Mouse (Mus musculus): ENCODE measurements around the gene Ado.

- TF ChIP-seq CTCF (IDR thresholded peaks at IDR 0.05; ENCODE audit: borderline replicate concordance, extremely low read depth, insufficient read depth, insufficient read length), result no peak
- no peak for TF ChIP-seq POLR2A (IDR thresholded peaks at IDR 0.05; ENCODE audit: borderline replicate concordance, extremely low read depth, insufficient read depth, insufficient read length, poor library complexity, severe bottlenecking)
Measured at GRCm38 (mm10) chr10:67579830-67580229, 31.1 kb upstream of the Ado start.

Measured in brain, embryonic 14.5 days (tissue).